14 mouse cellular contexts compared by ENCODE assay signal in the genomic region with DNA sequence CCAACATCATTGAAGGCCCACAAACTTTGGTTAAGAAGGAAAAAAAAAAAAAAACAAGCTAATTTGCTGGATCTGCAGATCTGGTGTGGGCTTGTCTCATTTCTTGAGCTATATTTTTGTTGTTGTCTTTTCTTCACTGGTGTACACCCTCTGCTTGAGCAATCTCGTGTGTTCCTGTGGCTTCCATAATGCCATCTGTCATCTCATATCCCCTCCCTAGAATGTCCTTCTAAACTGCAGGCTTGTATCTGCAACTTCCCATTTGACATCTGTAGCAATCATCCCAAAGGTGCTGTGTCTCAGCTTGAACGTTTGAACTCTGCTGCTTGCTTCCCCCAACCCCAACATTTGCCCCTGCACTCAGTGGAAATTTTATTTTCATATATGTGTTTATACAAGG.
"Had no signal": no experiment of that assay in that cellular context is flagged by ENCODE, and none has a peak within 500 bp of the region (broad histone marks: within the 10 kb centered on the region; RNA-seq: fewer than 3 reads in every experiment).

No protein-coding gene starts in this region.

- DNase-seq: gastrocnemius, postnatal 25 days; heart, postnatal 10 days; heart, postnatal 36 days; kidney, adult 11 months; kidney, adult 2 months; kidney, adult 9 months; kidney, postnatal 14 days; kidney, postnatal 36 days; layer of hippocampus, adult 9-11 months; layer of hippocampus, postnatal 36 days; left cerebral cortex, postnatal 4 days had no signal

- ATAC-seq: hindbrain, postnatal 0 days; intestine, embryonic 16.5 days; liver, embryonic 12.5 days had no signal
